Mouse (Mus musculus): ENCODE results near the gene Uhmk1. TPM values are rescaled to one million over a fixed set of nuclear protein-coding genes. Genes with fewer than 3 reads are reported as not detected.
"Not testable (repeated sequence)": the region's sequence is repeated elsewhere in the genome, so short reads cannot be mapped to it uniquely, and the experiment has no call there.

Uhmk1 gene
- total RNA-seq (2021) = 10 to 100 TPM; 21.2 to 22.2 TPM

DNA sequence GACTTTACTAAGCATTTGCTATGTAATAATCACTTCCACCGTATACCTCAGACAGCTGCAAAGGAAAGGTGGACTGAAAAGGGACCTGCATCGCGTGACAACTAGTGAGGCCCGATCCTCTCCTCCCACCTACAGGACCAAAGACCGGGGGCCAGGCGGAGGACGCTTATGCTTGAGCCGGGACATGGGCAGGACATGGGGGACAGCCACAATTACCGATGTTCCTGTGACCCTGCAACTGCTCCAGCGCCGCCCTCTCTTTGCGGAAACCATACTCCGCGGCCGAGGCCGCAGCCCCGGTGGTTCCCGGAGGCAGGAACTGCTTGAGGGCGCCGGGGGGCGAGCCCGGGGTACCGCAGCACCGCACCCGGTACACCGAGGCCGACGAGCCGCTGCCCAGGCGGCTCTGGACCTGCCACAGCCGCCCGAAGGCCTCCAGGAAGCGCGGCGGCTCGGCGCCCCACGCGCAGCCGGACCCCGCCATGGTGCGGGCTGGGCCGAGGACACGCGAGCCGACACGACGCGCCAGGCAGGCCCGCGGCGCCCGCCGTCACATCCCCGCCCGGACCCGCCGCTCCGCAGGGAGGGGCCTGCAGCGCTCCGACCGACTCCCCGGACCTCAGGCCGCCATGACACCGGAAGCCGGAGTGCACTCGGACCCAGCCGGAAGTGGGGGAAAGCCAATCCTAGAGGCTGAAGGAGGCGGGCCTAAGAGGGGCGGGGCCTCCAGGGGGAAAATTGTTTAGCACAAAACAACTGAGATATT, at the start of gene Uhmk1:
Gene Uhmk1, minus strand, starts transcription at position 641 of the 766 bp plus-strand sequence.
- peak; percentile 92 to 96 for DNase-seq
- intact Hi-C loops (cut with DNase I) = loop anchor here (5.0 kb wide), 1 partner anchor 397 kb away; no protein-coding TSS in a partner anchor

DNA sequence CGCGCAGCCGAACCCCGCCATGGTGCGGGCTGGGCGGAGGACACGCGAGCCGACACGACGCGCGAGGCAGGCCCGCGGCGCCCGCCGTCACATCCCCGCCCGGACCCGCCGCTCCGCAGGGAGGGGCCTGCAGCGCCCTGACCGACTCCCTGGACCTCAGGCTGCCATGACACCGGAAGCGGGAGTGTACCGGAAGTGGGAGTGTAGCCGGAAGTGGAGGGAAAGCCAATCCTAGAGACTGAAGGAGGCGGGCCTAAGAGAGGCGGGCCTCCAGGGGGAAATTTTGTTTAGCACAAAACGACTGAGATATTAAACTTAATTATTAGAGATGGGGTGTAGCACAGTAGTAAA, 40.3 kb upstream of the Uhmk1 start:
- intact Hi-C loops (cut with DNase I) = no loop called here
- peak; percentile 89 to 92 for DNase-seq

DNA sequence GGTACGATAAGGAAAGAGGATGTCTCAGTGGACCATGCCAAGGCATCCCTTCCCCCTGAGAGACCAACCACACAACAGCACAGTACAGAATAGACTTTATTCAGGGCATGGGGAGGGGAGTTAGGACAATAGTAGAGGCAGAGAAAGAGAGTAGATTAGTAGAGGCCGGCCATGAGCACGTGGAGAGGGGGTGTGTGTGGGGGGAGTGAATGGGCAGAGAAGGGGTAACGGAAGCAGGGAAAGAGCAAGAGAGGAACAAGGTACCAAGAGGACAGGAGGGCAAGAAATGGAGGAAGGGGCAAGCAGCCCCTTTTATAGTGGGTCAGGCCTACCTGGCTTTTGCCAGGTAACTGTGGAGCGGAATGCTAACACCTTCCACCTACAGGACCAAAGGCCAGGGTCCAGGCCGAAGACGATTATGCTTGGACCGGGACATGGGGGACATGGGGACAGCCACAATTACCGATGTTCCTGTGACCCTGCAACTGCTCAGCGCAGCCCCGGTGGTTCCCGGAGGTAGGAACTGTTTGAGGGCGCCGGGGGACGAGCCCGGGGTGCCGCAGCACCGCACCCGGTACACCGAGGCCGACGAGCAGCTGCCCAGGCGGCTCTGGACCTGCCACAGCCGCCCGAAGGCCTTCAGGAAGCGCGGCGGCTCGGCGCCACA, 39.8 kb upstream of the Uhmk1 start:
- intact Hi-C loops (cut with DNase I) = no loop called here
- no peak for DNase-seq

DNA sequence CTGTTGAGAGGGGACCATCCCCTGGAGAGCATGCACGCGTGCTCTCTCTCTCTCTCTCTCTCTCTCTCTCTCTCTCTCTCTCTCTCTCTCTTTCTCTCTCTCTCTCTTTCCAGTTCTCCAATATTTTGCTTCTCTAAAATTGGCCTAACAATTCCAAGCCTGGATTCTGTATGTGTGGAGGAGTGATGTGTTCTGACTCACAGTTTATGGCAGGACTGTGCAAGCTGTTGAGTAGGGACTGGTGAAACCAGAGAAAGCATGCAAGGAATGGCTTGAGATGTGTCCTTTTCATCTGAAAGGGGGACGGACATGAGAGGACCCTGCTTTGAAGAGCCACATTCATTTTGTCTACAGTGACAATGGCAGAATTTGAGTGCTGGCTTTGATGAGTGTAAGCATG, 29.8 kb upstream of the Uhmk1 start:
- intact Hi-C loops (cut with DNase I) = no loop called here
- DNase-seq = no peak

DNA sequence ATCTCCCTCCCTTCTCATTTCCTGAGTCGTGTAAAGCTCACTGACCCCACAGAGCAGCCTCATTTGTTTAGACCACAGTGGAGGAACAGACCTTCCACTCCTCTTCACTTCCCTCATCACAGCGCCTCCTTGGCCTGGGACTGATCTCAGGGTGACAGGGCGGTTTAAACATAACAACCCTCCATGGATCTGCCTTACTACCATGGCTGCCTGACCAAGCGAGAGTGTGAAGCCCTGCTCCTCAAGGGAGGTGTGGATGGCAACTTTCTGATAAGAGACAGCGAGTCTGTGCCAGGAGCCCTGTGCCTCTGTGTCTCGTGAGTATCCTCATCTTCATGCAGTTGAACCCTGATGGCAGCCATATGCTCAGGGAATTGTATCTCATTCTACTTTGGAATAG, 17.5 kb upstream of the Uhmk1 start, which contains the start of gene Sh2d1b2:
Gene Sh2d1b2, plus strand, starts transcription at position 62 of the 400 bp plus-strand sequence.
- intact Hi-C loops (cut with DNase I); DNase-seq: not testable (repeated sequence)

DNA sequence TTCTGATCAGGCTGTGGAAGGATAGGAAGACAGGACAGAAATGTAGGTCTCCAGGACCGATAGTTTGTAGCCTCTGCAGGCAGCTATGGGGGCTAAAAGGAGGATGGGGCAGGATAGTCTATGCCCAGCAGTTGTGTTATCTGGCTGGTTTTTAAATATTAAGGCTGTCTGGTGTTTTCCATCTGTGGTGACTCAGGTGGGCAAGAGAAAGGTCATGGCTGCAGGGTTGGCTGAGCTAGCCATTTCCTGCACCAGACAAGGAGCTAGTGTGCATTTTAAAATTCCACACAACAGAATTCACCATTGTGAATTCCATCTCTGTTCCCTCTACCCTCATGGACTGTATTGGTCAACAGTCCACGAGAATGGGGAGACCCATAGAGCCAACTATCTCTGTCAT, 8.1 kb upstream of the Uhmk1 start:
- intact Hi-C loops (cut with DNase I) = no loop called here
- DNase-seq = no peak

DNA sequence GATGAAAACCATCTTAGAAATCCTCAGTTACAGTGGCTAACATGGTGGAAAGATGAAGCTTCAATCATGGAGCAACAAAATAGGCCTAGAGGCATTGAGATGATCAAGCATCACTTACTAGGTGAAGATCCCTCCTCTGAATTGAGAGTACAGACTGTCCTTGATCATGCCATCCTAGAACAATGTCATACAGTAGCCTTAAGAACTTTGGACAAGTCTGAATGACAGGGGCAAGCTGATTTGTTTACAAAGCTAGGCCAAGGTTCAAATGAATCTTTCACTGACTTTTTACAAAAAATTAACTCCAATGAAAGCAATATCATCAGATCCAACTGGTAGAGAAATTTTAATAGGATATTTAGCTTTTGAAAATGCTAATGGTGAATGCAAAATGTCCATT, 5.2 kb upstream of the Uhmk1 start:
- intact Hi-C loops (cut with DNase I) = no loop called here

DNA sequence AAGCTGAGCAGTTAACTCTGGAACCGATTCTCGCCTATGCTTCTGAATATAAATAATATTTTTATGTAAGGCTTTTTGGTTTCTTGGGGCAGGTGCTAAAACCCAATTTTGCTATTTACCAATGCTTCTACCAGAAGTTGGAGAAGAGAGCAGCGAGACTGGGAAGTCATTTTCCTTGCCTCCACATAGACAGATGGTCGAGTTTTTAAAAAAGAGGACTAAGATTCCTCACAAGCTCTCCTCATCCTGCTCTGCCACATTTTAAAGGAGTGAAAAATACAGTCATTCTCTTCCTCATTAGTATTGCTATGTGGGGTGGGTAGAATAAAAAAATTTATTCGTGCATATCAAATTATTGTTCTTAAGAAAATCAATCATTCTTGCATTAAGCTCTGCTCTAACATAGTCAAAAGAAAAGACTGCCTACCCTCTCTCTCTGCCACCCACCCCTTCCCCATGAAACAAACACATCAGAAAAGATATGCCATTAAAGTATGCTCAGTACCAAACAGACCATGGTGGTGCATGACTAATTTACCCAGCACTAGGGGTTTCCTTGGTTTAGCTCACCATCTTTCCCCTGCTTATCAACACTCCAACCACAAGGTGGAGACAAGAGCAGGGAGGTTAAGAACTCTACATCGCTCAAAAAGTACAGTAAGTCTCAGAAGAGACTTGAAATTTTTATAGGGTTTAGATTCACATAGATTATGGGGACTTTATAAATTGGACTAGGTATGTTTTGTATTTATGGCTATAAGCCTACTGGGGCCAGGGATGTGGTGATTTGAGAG, 3.1 kb upstream of the Uhmk1 start:
- DNase-seq = peak in 1 of 2 experiments; percentile 10

More for the DNA sequence above, 5.2 kb upstream of the Uhmk1 start:
- no peak for DNase-seq

DNA sequence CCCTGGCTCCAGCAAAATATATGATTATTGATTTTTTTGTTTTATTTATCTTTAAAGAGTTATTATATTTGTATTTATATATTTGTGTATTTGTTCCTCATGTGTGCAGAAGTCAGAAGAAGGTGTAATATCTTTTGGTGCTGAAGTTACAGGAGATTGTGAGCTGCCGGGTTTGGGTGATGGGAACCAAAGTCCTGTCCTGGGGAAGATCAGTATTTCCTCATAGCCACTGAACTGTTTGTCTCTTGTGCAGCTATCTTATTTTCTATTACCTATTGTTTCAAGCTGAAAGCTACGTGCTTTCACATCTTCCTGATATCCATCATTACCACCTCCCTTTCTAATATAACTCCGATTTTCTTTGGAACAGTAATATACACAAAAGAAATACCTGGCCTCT, 393 bp upstream of the Uhmk1 start:
- intact Hi-C loops (cut with DNase I) = loop anchor here (5.0 kb wide), 1 partner anchor 397 kb away; no protein-coding TSS in a partner anchor
- DNase-seq = no peak

More for the DNA sequence above, 3.1 kb upstream of the Uhmk1 start:
- intact Hi-C loops (cut with DNase I) = loop anchor here (5.0 kb wide), 1 partner anchor 394 kb away; no protein-coding TSS in a partner anchor

DNA sequence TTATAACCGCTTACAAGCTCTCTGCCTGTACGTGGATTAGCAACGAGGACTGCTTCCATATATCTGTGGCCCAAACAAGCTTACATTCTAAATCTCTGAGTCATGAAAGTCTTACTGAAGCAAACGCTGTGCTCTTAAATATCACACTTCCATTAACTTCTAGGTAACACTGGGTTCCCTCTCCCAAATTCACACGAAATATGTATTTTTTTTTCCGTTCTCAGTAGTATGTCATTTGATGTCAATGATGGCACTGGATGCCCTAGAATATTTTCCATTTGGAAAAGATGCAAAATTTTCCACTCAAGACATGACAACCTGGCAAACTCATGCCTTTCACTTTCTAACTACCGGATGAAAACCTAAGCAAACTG, 827 bp downstream of the Uhmk1 start:
- no peak for DNase-seq
- intact Hi-C loops (cut with DNase I) = no loop called here

DNA sequence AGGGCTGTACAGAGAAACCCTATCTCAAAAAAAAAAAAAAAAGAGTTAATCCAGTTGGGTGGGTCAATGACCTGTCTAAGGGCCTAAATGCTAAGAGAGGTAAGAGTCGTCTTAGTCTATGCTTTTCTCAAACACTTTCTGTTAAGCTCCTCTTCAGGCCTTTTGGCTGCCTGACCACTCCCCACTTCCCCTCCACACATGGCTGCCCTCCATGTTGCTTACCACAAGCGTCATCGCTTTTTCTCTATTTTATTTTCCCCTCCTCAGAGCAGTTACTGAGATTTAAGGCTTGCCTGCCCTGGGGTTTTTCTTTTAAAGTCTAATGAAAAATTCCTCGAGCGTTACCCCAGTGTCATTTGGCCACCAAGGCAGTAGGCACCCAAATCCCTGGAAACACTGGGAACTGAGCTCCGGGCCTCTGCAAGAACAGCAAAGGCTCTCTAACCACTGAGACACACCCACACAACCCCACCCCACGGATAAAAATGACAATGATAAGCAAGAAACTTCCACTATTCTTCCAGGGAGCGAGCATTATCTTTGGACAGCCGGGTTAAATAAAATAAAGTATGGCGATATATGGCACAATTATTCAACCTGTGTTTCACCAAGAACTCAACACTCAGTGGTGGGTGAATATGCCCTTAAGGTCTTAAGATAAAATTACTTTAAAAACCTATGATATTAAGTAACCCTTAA, 1.9 kb downstream of the Uhmk1 start:
- intact Hi-C loops (cut with DNase I) = no loop called here
- no peak for DNase-seq

DNA sequence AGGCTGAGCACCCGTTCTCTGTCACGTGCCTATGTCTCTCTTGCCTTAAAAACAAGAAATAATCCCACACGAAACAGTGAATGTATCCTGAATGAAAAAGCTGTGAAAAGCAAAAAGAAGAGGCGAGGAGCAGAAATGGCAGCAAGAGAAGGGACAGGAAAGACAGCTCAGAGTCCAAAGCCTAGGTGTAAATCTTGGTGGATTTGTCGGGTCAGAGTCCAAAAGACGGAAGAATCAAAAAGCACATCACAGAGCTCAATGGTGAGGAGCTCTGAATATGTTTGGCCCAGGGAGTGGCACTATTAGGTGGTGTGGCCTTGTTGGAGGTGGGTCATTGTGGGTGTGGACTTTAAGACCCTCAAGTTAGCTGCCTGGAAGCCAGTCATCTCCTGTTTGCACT, 8.8 kb downstream of the Uhmk1 start:
- intact Hi-C loops (cut with DNase I) = no loop called here

DNA sequence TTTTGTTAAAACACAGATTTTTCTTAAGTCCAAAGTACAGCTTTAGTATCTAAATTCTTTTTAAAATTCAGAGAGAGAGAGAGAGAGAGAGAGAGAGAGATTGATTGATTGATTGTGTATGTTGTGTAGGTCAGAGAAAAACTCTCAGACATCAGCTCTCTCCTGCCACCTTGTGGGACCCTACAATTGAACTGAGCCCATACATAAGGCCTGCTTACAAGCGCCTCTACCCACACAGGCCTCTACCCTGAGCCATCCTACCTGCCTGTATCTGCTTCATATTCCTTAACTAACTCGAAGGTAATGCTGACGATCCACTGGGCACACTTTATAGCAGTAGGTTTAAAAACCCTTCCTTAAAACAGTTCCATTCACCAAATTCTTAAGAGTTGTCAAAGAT, 14.8 kb downstream of the Uhmk1 start:
- DNase-seq = peak; percentile 38 to 45
- intact Hi-C loops (cut with DNase I) = no loop called here

More for the DNA sequence above, 8.8 kb downstream of the Uhmk1 start:
- no peak for DNase-seq

DNA sequence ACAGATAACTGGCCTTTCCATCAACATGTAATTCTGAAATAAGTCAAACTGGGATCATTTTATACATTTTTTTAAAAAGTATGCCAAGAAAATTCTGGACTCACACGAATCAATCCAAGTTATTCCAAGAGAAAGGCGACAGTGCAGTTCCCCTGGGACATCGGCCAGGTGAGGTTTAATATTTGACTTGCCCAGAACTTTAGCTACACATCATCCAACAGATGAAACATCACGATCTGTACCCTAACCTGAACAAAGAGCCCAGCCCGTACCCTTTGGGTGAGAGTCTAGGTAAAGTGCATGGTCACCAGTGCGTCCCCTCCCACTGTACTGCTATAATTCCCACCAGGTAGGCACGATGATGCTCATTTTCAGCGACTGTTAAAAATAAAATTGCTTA, 19.0 kb downstream of the Uhmk1 start:
- DNase-seq = no peak
- intact Hi-C loops (cut with DNase I) = no loop called here

DNA sequence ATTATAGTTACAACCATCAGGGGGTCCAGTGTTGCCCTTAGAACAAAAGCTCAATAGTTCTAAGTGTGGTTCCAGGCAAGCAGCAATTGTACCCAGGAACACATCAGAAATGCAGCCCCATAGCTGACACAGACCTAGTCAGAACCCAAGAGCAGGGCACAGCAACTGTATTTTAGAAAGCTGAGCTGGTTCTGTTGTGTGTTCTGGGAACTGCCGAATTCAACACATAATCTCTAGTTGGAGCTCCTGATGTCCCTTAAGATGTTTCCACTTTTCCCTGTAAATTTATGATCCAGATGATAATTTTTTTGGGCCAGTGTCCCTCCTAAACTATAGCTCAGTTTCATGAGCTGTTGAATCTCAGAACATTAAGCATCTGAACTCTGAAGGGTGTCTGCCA, 23.3 kb downstream of the Uhmk1 start:
- intact Hi-C loops (cut with DNase I) = no loop called here
- DNase-seq = no peak

DNA sequence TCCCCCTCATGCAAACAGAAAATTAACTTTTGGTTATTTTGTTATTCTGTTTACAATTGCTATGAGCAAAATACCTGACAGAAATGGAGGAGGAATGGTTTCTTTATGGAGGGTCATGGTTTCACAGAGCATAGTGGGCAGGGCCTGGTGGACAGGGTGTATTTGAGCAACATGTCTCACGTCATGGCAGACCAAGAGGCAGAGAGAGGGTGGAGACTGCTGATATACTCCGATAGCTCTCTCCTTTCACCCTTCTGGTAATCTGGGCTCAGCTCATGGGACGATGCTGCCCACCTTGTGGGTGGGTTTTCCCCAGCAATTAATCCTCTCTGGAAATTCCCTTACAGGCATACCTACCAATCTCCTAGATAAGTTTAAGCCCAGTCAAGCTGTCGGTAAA, 25.0 kb downstream of the Uhmk1 start:
- intact Hi-C loops (cut with DNase I) = no loop called here
- DNase-seq = no peak

DNA sequence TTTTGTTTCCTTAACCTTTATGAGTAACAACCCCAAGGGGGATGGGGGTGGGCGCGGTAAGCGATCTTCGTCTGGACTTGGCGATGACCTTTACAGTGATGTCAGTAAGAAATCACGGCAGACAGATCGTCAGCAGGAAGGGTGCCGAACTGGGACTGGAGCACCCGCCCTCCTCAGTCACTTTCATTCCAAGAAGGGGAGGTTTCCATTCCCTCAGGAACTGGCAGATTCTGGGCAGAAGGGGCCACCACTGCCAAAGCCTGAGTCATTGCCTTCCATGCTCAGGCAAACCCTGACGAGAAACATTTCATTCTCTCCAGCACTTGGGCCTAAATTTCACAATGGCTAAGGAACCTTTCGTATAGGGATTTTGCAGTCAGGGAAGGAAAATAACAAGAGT, 26.6 kb downstream of the Uhmk1 start:
- DNase-seq = peak; percentile 70 to 72
- intact Hi-C loops (cut with DNase I) = no loop called here

DNA sequence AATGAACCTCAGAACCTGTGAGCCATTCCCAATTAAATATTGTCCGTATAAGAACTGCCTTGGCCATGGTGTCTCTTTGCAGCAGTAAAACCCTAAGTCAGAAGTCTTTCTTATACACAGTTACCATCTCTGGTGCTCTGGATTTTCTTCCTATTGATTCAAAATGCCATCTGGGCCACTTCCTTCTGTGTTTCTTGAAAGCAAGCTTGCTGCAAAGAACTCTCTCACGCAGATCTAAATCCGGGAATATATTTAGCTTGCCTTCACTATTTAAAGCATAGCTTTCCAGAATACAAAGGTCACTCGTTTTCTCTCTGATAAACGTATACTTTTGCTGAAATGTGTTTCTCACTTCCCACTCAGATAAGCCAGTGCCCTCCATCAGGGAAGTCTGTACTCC, 28.7 kb downstream of the Uhmk1 start:
- no peak for DNase-seq
- intact Hi-C loops (cut with DNase I) = no loop called here

DNA sequence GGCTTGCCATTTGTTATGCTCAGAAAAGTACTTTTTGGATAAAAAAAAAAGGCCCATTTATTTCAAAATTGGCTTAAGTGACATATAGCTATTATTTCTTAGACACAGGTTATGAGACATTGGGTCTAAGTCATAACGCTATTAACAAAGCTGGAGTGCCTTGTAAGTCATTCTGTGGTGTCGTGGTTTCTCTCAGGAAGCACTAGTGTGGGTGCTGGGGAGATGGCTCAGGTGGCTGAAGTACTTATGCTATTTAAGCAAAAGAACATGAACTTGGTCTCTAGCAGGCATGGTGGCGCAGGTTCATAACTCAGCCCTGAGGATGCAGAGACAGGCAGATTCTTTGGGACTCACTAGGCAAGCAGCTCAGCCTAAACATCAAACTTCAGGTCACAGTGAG, 30.1 kb downstream of the Uhmk1 start:
- DNase-seq = no peak
- intact Hi-C loops (cut with DNase I) = no loop called here

DNA sequence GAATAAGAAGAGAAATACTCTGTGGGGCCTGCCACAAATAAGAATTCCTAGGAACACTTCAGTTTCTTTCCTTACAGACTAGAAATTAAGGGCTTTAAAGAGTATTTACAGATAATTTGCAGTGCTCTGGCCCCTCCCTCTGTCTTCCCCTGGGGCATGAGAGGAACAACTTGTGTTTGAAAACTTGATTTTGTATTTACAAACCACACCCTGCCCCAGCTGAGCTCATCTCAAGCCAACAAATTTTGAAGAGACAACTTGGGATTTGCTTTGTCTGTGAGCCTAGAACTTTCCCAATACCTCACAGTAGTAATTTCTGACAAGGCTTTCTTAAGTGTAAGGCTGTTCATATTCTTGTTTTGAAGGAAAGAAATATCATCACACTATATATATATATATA, 32.5 kb downstream of the Uhmk1 start:
- peak; percentile 53 to 57 for DNase-seq
- intact Hi-C loops (cut with DNase I) = no loop called here

All from heart, postnatal 10 days (tissue).